Mouse (Mus musculus): Measurements from ENCODE around the gene Zmpste24. TPM values are rescaled to one million over a fixed set of nuclear protein-coding genes. Genes with fewer than 3 reads are reported as not detected.
"Not testable (repeated sequence)": the region's sequence is repeated elsewhere in the genome, so short reads cannot be mapped to it uniquely, and the experiment has no call there.

Gene Zmpste24
- polyA plus RNA-seq (2015; fragmentation: Nextera tagmentation; extraction: Ambion mirVana), result 35.3 and 37.6 TPM in 2 replicates

DNA sequence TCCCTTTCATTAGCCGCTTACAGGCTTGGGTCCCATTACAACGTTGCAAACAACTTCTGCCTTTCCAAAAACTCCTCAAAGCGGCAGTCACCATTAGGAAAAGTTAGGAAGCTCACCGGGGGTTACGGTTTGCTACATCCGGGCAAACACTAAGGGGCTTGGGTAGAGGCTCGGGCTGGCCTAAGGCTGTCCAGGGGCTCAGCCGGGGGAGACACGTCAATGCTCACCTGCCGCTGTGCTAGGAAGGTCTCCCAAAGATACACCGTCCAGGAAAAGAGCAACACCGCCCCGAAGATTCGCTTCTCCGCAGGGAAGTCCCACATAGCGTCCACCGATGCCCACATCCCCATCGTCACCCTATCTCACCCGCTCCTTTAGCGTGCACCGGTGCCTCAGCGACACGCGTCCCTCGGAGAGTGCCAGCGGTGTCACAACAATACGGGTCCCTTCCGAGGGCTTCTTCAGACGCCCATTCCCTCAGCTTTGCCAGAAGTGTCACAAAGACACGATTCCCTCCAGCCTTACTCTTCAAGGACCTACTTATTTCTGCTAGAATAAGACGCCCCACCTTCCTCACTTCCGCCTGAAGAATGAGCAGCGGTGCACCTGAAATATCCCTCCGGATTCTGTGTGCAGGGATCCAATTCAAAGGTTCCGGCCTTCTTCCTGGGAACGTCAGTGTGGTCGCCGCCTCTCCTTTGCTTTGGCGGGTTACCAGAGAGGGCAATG, at the start of gene Zmpste24:
TSS of gene Zmpste24 (minus strand) at position 592 of the 729 bp plus-strand sequence.
- no peaks in the 10 kb centered on the region for H3K9me3 ChIP-seq
- peak within 1 kb of the TSS; percentile 73 for H3K4me3 ChIP-seq (replicated peaks)
- peak within 1 kb of the TSS; percentile 48 for H3K27ac ChIP-seq
- H3K4me1 ChIP-seq (replicated peaks), result peaks cover 2% of the 10 kb centered on the region; the same call in 1 of the 2 replicates
- peak within 1 kb of the TSS; percentile 70 for H3K9ac ChIP-seq
- H3K4me2 ChIP-seq (replicated peaks), result peak within 1 kb of the TSS; percentile 77
- peaks cover 11% of the 10 kb centered on the region; the same call in 1 of the 2 replicates for H3K36me3 ChIP-seq
- WGBS, result under 1% methylated on average over 39 of the region's 39 CpGs
- peak; percentile 93 for ATAC-seq
- H3K27me3 ChIP-seq (replicated peaks), result no peaks in the 10 kb centered on the region

DNA sequence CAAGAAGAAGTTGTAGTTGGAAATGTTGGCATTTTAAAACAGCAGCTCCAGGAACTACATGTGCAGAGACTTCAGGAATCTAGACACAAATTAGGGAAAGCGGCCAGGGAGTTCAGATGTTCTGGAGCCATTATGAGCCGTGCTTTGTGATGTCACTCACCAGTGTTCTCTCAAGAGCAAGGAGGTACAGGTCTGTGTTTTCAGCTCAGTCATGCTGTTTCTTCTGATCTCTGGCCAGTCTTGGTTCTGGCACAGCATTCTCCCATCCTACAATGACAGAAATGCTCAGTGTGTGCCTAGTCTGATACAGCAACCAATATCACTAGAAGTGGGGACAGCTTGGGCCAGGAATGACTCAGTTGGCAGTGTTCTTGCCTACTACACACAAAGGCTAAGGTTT, 11.1 kb upstream of the Zmpste24 start, which contains the start of gene Tmco2:
TSS of gene Tmco2 (minus strand) at position 101 of the 400 bp plus-strand sequence.
- no peak for ATAC-seq
- Histone ChIP-seq H3K36me3 (no peaks in the 10 kb centered on the region), H3K9ac (no peak within 1 kb of the TSS), H3K27ac (no peak within 1 kb of the TSS), H3K4me3 (replicated peaks) (no peak within 1 kb of the TSS), H3K27me3 (replicated peaks) (no peaks in the 10 kb centered on the region), H3K4me2 (replicated peaks) (no peak within 1 kb of the TSS), H3K4me1 (replicated peaks) (no peaks in the 10 kb centered on the region), H3K9me3 (no peaks in the 10 kb centered on the region)
- 94% methylated on average over 2 of the region's 2 CpGs for WGBS

DNA sequence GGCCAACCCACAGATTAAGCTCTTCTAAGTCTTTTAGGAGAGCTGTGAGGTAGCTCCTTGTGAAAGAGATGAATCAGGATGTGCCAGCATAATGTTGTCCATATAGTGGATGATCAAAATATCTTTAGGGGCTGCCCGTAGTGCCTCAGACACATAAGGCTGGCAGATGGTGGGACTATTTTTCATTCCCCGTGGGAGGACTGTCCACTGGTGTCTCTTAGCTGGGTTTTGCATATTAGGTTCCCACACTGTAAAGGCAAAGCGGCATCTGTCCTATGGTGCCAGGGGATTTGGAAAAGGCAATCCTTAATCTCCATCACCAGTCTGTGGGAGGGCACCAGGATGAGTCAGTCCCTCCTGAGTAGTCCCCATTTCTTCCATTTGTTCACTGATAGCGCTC, 5.3 kb upstream of the Zmpste24 start:
- whole genome bisulfite sequencing, result 84% methylated on average over 4 of the region's 4 CpGs
- H3K36me3 ChIP-seq, result no peaks in the 10 kb centered on the region
- H3K27ac ChIP-seq, result no peak overlapping the region
- H3K9ac ChIP-seq, result no peak overlapping the region
- no peaks in the 10 kb centered on the region for H3K4me1 ChIP-seq (replicated peaks)
- H3K9me3 ChIP-seq, result no peaks in the 10 kb centered on the region
- H3K4me3 ChIP-seq (replicated peaks), result no peak overlapping the region
- ATAC-seq, result no peak
- H3K27me3 ChIP-seq (replicated peaks), result no peaks in the 10 kb centered on the region
- no peak overlapping the region for H3K4me2 ChIP-seq (replicated peaks)

- Histone ChIP-seq H3K36me3 (peaks cover 18% of the 10 kb centered on the region), H3K27ac (no peak overlapping the region), H3K27me3 (replicated peaks) (no peaks in the 10 kb centered on the region), H3K9me3 (no peaks in the 10 kb centered on the region), H3K4me3 (replicated peaks) (no peak overlapping the region), H3K4me1 (replicated peaks) (no peaks in the 10 kb centered on the region), H3K4me2 (replicated peaks) (no peak overlapping the region), H3K9ac (no peak overlapping the region)
- WGBS, result 84% methylated on average over 4 of the region's 4 CpGs
- no peak for ATAC-seq
Measured at GRCm38 (mm10) chr4:121090211-121090610, 7.8 kb downstream of the Zmpste24 start.

DNA sequence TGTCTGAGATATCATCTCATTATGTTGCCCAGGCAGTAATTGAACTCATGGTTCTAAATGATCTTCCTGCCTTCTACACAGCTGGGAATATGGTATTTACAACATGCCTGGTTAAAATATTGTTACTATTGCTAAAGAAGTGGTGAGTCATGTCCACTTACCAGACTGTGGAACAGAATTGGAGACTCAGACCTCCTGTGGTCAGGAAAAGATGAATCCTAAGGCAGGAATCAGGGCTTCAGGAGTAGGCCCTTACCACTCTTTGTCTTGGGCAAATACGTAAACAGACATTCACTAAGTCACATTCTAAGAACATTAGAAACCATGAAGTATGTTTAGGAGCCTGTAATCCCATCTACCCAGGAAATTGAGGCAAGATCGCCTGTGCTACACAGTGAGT, 9.3 kb downstream of the Zmpste24 start:
- 85% methylated on average over 2 of the region's 2 CpGs for WGBS

DNA sequence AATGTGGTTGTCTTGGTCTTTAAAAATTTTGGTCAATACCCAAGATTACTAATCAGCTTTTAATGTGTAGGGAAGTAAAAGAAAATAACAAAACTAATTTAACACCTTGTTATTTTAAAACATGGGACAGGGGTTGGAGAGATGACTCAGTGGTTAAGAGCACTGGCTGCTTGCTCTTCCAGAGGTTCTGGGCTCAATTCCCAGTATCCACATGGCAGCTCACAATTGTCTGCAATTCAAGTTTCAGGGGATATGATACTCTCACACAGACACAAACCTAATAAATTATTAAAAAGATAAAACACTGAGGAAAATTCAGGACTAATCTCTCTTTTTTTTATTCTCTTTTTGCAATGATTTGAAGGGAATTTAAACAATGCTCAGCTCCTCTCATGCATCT, 13.5 kb downstream of the Zmpste24 start:
- Histone ChIP-seq H3K27ac (no peak overlapping the region), H3K9ac (no peak overlapping the region), H3K4me2 (replicated peaks) (no peak overlapping the region), H3K4me3 (replicated peaks) (no peak overlapping the region), H3K4me1 (replicated peaks) (no peaks in the 10 kb centered on the region), H3K36me3 (peaks cover 19% of the 10 kb centered on the region), H3K9me3 (no peaks in the 10 kb centered on the region), H3K27me3 (replicated peaks) (no peaks in the 10 kb centered on the region)
- ATAC-seq, result no peak

More for the DNA sequence above, 9.3 kb downstream of the Zmpste24 start:
- Histone ChIP-seq H3K27ac (no peak overlapping the region), H3K4me2 (replicated peaks) (no peak overlapping the region), H3K9ac (no peak overlapping the region), H3K4me3 (replicated peaks) (no peak overlapping the region), H3K36me3 (peaks cover 16% of the 10 kb centered on the region), H3K4me1 (replicated peaks) (no peaks in the 10 kb centered on the region), H3K9me3 (no peaks in the 10 kb centered on the region), H3K27me3 (replicated peaks) (no peaks in the 10 kb centered on the region)
- no peak for ATAC-seq

- Histone ChIP-seq H3K4me2 (replicated peaks) (no peak overlapping the region), H3K27ac (no peak overlapping the region), H3K9me3 (no peaks in the 10 kb centered on the region), H3K27me3 (replicated peaks) (no peaks in the 10 kb centered on the region), H3K36me3 (peaks cover 14% of the 10 kb centered on the region; the same call in 1 of the 2 replicates), H3K4me3 (replicated peaks) (no peak overlapping the region), H3K9ac (no peak overlapping the region), H3K4me1 (replicated peaks) (no peaks in the 10 kb centered on the region)
- no peak for ATAC-seq
- WGBS, result 81% methylated on average over 1 of the region's 1 CpGs
Measured at GRCm38 (mm10) chr4:121080395-121080794, 17.6 kb downstream of the Zmpste24 start.

DNA sequence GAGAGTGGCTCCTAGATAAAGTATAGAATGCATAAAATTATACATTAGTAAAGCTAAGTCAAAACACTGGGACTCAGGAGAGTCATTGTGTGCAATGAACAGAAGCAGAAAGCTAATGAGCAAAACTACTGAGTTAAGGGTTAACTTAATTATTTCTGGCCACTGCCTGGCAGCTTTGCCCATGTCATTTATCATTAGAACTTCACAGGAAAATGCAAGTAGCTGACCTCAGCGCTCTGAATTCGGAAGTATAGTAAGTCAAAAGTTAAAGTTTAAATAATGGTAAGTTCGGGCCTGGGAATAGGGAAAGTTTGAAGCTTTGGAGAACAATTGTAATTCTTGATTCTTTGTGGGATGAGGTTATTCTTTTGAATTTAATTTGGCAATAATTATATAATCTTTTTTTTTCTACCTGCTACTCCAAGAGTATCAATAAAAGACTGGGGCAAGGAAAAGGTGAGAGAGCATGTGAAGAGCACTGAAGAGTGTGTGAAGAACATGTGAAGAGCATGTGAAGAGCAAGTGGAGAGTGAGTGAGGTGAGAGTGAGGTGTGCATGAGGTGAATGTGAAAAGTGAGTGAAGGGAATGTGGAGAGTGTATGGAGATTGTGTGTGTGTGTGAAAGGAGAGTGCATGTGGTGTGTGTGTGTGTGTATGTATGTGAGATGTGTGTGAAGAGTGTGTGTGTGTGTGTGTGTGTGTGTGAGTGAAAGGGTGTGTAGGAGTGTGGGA, 20.0 kb downstream of the Zmpste24 start:
- H3K36me3 ChIP-seq, result 0 out of 2 replicates have a peak, but pooled peaks cover 7% of the 10 kb centered on the region
- no peak overlapping the region for H3K9ac ChIP-seq
- H3K4me2 ChIP-seq (replicated peaks), result no peak overlapping the region
- 59% methylated on average over 3 of the region's 3 CpGs for WGBS
- no peak for ATAC-seq
- H3K4me1 ChIP-seq (replicated peaks), result no peaks in the 10 kb centered on the region
- no peak overlapping the region for H3K27ac ChIP-seq
- no peak overlapping the region for H3K4me3 ChIP-seq (replicated peaks)
- no peaks in the 10 kb centered on the region for H3K9me3 ChIP-seq
- no peaks in the 10 kb centered on the region for H3K27me3 ChIP-seq (replicated peaks)

- Histone ChIP-seq H3K4me3 (replicated peaks) (no peak overlapping the region), H3K36me3 (no peaks in the 10 kb centered on the region), H3K9me3 (no peaks in the 10 kb centered on the region), H3K4me1 (replicated peaks) (no peaks in the 10 kb centered on the region), H3K27me3 (replicated peaks) (no peaks in the 10 kb centered on the region), H3K4me2 (replicated peaks) (no peak overlapping the region), H3K27ac (no peak overlapping the region), H3K9ac (no peak overlapping the region)
- 85% methylated on average over 4 of the region's 4 CpGs for WGBS
- ATAC-seq, result no peak
Measured at GRCm38 (mm10) chr4:121074250-121074649, 23.8 kb downstream of the Zmpste24 start.

- Histone ChIP-seq H3K27me3 (replicated peaks) (no peaks in the 10 kb centered on the region), H3K4me2 (replicated peaks) (no peak overlapping the region), H3K4me3 (replicated peaks) (no peak overlapping the region), H3K27ac (no peak overlapping the region), H3K9ac (no peak overlapping the region), H3K9me3 (no peaks in the 10 kb centered on the region), H3K36me3 (0 out of 2 replicates have a peak, but pooled peaks cover 4% of the 10 kb centered on the region), H3K4me1 (replicated peaks) (no peaks in the 10 kb centered on the region)
- no peak for ATAC-seq
- 70% methylated on average over 2 of the region's 2 CpGs for WGBS
Measured at GRCm38 (mm10) chr4:121065336-121065735, 32.7 kb downstream of the Zmpste24 start.

- ATAC-seq; H3K36me3 ChIP-seq; H3K4me3 ChIP-seq (replicated peaks); H3K4me2 ChIP-seq (replicated peaks); H3K9me3 ChIP-seq; H3K4me1 ChIP-seq (replicated peaks); H3K27me3 ChIP-seq (replicated peaks); H3K9ac ChIP-seq; H3K27ac ChIP-seq: not testable (repeated sequence)
- 86% methylated on average over 10 of the region's 10 CpGs for WGBS
Measured at GRCm38 (mm10) chr4:121059218-121059617, 38.8 kb downstream of the Zmpste24 start.

DNA sequence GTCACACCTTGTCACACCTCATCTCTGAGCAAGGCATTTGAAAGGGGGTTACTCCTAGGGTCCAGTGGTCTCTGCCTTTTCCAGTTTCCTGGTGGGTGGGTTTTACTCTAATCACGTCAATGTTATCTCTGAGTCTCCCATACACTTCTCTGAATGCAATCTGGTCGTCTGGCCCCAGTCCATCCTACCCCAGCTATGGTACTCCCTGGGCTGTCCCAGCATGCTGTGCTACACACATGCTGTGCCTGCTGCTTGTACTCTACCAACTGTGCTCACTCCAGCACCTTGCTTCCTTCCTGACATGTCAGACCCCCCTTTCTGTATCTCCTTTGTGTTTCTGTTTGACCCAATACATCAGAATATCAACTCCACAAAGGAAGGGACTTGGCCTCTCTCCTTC, 41.0 kb downstream of the Zmpste24 start:
- Histone ChIP-seq H3K9me3 (no peaks in the 10 kb centered on the region), H3K4me2 (replicated peaks) (no peak overlapping the region), H3K4me3 (replicated peaks) (no peak overlapping the region), H3K27ac (no peak overlapping the region), H3K36me3 (no peaks in the 10 kb centered on the region), H3K27me3 (replicated peaks) (peaks cover 10% of the 10 kb centered on the region; the same call in 1 of the 2 replicates), H3K4me1 (replicated peaks) (0 out of 2 replicates have a peak, but pooled peaks cover 2% of the 10 kb centered on the region), H3K9ac (no peak overlapping the region)
- ATAC-seq, result no peak
- 48% methylated on average over 2 of the region's 2 CpGs for WGBS
